Mouse (Mus musculus) cerebellum, postnatal 36 days (tissue): ENCODE measurements around the gene Gm13757.
"Not testable (repeated sequence)": the region's sequence is repeated elsewhere in the genome, so short reads cannot be mapped to it uniquely, and the experiment has no call there.

ENCODE experiments used
- DNase-seq, 2 experiments: peaks; one replicate each; pipeline ENCODE4 v3.0.0; 2021 to 2022; ENCODE audit warnings: mixed read lengths in 2 of 2

Gene Gm13757

DNA sequence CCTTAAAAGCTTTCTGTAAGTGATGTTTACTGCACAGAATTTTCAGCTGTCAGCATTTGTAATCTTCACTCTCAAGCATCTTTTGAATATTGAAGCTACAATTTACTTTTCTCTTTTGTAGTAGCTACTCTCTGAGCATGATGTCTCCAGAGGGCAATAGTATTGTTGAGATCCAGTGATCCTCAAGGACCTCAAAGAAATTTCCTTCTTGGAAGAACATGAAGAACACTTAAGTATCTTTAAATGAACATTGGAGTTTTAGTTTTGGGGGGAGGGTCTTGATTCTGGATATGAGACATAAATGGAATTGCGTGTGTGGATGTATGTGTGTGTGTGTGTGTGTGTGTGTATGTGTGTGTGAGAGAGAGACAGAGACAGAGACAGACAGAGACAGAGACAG lies at the start of gene Gm13757:
TSS of gene Gm13757 (minus strand) at position 101 of the 400 bp plus-strand sequence.
- no peak for DNase-seq

DNA sequence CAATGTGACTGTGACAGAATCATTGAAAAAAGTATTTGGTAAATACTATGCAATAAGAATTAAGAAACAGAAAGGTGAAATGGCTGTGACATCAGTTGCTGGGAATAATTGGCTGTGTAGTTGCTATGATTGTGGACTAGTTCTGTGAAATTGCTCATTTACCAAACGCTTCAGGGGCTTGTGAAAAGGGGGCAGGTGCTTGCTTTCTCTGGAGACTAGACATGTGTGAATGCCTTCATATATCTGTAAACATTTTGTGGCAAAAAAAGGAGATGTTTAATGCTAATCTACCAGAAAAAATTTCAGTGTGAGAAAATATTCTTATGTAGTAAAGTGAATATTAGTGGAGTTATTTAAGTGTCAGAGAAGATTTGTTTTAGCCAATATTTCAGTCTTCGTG lies 44.1 kb upstream of the Gm13757 start, which contains the start of gene Olfr1185-ps1:
TSS of gene Olfr1185-ps1 (plus strand) at position 301 of the 400 bp plus-strand sequence.
- no peak for DNase-seq

DNA sequence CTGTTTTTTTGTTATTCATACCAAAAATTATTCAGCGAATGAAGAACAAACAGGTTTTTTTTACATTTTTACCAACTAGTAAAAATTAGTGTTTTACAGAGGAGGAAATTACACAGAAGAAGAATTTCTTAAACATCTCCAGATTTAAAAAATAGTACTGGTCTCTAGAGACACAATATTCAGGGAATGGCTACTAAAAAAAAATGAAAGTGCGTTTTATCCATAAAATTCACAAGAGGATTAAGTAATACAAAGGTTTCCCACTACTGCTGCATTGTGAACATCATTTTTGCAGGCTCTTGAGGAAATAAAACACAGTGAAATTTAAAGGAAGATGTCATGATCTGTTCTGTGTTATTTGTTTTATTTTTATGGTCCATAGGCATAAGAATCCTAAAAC lies 34.4 kb upstream of the Gm13757 start, which contains the start of gene Olfr1184:
TSS of gene Olfr1184 (plus strand) at position 301 of the 400 bp plus-strand sequence.
- DNase-seq, result no peak

DNA sequence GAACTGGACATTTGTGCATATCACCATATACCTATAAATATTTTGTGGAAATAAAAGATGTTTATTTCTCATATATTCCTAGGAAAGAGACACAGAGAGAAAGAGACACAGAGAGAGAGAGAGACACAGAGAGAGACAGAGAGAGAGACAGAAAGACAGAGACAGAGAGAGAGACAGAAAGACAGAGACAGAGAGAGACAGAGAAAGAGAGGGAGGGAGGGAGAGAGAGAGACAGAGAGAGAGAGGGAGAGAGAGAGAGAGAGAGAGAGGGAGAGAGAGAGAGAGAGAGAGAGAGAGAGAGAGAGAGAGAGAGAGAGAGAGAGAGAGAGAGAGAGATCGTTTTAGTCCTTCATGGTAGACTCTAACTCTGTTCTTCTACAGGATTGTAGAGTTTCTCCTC lies 5.6 kb upstream of the Gm13757 start, which contains the start of gene Olfr1183:
TSS of gene Olfr1183 (plus strand) at position 301 of the 400 bp plus-strand sequence.
- not testable (repeated sequence) for DNase-seq

DNA sequence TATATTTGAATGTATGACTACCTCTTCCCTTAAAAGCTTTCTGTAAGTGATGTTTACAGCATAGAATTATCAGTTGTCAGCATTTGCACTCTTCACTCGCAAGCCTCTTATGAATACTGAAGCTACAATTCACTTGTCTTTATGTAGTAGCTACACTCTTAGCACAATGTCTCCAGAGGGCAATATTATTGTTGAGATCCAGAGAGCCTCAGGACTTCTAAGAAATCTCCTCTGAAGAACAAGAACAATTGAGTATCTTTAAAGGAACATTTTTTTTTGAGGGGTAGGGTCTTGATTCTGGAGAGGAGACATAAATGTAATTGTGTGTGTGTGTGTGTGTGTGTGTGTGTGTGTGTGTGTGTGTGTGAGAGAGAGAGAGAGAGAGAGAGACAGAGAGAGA lies 22.9 kb downstream of the Gm13757 start, which contains the start of gene Olfr1181:
TSS of gene Olfr1181 (minus strand) at position 101 of the 400 bp plus-strand sequence.
- DNase-seq, result no peak

DNA sequence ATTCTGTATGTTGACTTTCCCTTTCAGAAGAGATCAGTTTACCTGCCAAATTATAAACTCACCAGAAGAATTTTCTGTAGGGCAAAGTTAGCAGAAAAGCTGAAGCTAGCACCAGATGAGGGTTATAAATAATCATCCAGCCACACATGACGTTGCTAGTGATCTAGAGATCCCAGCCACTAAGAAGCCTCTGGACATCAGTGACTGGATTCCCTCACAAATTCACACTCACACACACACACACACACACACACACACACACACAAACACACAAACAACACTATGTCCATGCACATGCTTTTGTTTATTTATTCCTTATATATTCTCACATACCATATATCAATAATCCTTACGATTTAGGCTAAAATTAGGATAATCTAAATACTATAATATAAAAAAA lies 29.9 kb downstream of the Gm13757 start, which contains the start of gene Olfr1180:
TSS of gene Olfr1180 (minus strand) at position 101 of the 400 bp plus-strand sequence.
- DNase-seq, result no peak

DNA sequence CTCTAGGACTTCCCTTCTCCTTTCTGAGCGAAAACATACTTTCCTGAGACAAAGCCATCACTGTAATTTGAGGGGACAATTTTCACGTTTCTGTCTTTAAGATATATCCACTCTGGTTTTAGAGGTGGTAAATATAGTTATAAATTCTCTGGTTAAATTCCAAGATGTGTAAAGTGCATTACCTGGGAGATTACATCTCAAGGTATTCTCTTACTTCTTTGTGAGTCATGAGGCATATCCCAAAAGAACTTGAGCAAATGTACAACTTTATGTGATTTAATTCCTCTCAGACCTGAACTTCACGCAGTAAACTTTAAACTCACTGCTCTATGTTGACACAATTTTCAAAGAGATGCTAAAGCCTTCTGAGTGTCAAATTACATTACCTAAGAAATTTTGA lies 42.6 kb downstream of the Gm13757 start, which contains the start of gene Olfr1179:
TSS of gene Olfr1179 (minus strand) at position 101 of the 400 bp plus-strand sequence.
- no peak for DNase-seq
